Mouse (Mus musculus) urinary bladder, postnatal 25 days (tissue): Measurements from ENCODE around the gene Rai1.

Source experiments
- DNase-seq: peaks from one replicate; pipeline ENCODE4 v3.0.0; 2022; ENCODE audit warnings: low spot score

The Rai1 gene

GRCm38 (mm10) chr11:60221425-60221824 is 116.6 kb downstream of the Rai1 start:
- no peak for DNase-seq

- DNase-seq, result no peak
Measured at GRCm38 (mm10) chr11:60222085-60222468, 117.3 kb downstream of the Rai1 start.

GRCm38 (mm10) chr11:60222469-60223236 is 117.8 kb downstream of the Rai1 start, which contains the start of gene Srebf1:
Srebf1 (minus strand) TSS chr11:60222581.
- DNase-seq, result peak; percentile 77

GRCm38 (mm10) chr11:60224676-60225075 is 119.9 kb downstream of the Rai1 start:
- DNase-seq, result no peak

GRCm38 (mm10) chr11:60225874-60226273 is 121.1 kb downstream of the Rai1 start:
- no peak for DNase-seq

GRCm38 (mm10) chr11:60228525-60228924 is 123.7 kb downstream of the Rai1 start:
- no peak for DNase-seq

GRCm38 (mm10) chr11:60229821-60230220 is 125.0 kb downstream of the Rai1 start:
- no peak for DNase-seq

- DNase-seq, result no peak
Measured at GRCm38 (mm10) chr11:60230512-60230911, 125.7 kb downstream of the Rai1 start.

- no peak for DNase-seq
Measured at GRCm38 (mm10) chr11:60231326-60231725, 126.5 kb downstream of the Rai1 start.

- no peak for DNase-seq
Measured at GRCm38 (mm10) chr11:60231951-60232350, 127.1 kb downstream of the Rai1 start.

- no peak for DNase-seq
Measured at GRCm38 (mm10) chr11:60232441-60233058, 127.7 kb downstream of the Rai1 start.

GRCm38 (mm10) chr11:60233235-60233634 is 128.4 kb downstream of the Rai1 start:
- no peak for DNase-seq

- no peak for DNase-seq
Measured at GRCm38 (mm10) chr11:60235351-60235750, 130.5 kb downstream of the Rai1 start.

GRCm38 (mm10) chr11:60240509-60240908 is 135.7 kb downstream of the Rai1 start:
- DNase-seq, result no peak

- DNase-seq, result no peak
Measured at GRCm38 (mm10) chr11:60244503-60245143, 139.8 kb downstream of the Rai1 start.

- DNase-seq, result no peak
Measured at GRCm38 (mm10) chr11:60246077-60246476, 141.3 kb downstream of the Rai1 start.

GRCm38 (mm10) chr11:60247753-60248550 is 143.1 kb downstream of the Rai1 start:
- DNase-seq, result no peak
